Mouse (Mus musculus): ENCODE measurements around the gene Scimp.

GRCm38 (mm10) chr11:70804395-70804794 is 8.0 kb downstream of the Scimp start:
- no peak for TF ChIP-seq POLR2A (IDR thresholded peaks at IDR 0.05; ENCODE audit: borderline replicate concordance, low read depth, low read length)
- TF ChIP-seq CTCF (IDR thresholded peaks at IDR 0.05; ENCODE audit: low read depth, low read length): no peak
